Mouse (Mus musculus) c-Kit-negative CD71-positive TER-119-positive erythroid progenitor cells, embryonic 14.5 days (primary cell): ENCODE data around the gene Mybphl.

Experiments
- DNase-seq: peaks from one replicate; pipeline ENCODE4 v3.0.0-alpha.2; 2013; ENCODE audit warnings: low read depth, low spot score

Mybphl gene

DNA sequence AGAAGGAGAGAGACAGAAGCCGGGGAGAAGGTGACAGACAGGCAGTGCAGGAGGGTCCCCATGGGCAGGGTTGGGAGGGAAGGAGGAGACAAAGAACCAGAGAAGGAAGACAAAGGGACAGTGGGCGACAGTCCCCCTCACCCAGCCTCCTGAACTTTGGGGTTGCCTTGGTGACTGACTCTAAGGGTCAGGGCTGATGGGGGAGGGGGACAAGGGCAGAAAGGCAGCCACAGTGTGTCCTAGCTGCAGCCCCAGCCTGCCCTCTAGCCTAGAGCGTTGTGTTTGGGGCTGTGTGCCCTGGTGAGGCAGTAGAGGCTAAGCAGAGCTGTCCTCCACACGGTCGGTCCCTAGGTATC is 45.6 kb downstream of the Mybphl start:
- DNase-seq: no peak

DNA sequence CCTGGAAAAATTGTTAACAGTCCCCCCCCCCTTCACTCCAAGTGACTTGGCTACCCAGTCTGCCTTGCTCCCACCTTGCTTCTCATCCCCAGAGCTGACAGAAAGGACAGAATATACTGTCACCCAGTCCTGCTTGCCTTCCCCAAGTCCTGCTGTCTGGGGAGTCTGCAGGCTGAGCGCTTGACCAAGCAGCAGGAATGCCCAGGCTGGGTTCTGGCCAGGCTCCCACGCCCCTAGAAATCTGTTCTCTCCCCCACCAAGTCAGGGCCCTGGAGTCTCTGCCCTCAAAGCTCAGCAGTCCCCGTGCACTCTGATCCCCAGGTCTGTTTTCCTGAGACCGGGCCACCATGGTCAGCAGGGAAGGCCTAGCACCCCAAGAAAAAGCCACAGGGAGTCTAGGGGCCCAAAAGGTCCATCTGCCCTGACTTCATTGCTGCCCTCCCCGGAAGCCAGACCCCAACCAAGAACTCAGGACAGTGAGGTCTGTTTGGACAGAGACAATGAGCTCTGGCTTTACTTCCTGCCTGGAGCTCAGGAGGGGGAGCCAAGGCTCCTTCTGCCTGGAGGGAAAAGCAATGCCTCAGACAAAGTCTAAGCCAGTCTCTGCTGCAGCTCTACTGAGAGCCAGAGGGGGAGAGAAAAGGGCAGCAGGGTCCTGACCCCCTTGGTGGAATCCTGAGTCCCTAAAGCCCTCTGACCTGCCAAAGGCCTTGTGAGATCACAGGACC is 46.5 kb downstream of the Mybphl start:
- no peak for DNase-seq

DNA sequence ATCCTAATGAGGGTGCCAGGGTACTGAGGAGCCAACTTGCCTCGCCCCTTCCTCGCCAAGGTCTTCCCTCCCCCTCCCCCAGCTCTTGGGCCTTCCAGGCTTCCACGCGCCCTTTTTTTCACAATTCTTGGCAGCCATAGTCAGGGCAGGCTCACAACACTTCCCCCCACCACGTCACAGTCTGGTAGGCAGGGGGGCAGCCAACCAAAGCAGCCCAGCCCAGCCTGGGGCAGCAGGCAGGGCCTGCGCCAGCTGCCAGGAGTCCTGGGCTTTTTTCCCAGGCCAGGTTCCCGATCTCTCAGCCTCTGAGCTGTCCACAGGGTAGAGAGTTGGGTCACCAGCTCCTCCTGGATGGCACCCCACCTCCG is 47.0 kb downstream of the Mybphl start:
- no peak for DNase-seq

DNA sequence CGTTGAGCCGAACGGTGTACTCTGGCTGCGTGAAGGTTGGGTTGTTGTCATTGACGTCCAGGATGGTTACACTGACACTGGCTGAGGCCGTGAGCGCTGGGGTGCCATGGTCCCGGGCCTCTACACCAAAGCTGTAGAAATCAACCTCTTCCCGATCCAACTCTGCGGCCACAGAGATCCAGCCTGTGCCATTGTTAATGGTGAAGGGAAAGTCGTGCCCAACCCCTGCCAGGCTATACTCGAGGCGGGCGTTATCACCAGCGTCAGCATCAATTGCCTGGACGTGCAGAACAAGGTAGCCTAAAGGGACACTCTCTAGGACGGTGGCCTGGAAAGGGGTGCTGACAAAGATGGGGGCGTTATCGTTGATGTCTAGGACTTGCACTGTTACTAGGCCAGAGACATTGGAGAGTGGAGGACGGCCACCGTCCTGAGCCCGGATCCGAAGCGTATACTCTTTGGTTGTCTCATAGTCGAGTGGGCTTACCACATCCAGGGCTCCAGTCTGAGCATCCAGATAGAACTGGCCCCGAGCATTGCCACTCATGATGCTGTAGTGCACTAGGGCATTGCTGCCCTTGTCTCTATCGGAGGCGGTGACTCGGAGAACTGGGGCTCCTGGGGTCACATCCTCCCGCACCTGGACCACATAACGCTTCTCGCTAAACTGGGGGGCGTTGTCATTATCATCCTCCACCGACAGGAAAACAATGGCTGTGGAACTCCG is 49.1 kb downstream of the Mybphl start:
- DNase-seq: no peak

DNA sequence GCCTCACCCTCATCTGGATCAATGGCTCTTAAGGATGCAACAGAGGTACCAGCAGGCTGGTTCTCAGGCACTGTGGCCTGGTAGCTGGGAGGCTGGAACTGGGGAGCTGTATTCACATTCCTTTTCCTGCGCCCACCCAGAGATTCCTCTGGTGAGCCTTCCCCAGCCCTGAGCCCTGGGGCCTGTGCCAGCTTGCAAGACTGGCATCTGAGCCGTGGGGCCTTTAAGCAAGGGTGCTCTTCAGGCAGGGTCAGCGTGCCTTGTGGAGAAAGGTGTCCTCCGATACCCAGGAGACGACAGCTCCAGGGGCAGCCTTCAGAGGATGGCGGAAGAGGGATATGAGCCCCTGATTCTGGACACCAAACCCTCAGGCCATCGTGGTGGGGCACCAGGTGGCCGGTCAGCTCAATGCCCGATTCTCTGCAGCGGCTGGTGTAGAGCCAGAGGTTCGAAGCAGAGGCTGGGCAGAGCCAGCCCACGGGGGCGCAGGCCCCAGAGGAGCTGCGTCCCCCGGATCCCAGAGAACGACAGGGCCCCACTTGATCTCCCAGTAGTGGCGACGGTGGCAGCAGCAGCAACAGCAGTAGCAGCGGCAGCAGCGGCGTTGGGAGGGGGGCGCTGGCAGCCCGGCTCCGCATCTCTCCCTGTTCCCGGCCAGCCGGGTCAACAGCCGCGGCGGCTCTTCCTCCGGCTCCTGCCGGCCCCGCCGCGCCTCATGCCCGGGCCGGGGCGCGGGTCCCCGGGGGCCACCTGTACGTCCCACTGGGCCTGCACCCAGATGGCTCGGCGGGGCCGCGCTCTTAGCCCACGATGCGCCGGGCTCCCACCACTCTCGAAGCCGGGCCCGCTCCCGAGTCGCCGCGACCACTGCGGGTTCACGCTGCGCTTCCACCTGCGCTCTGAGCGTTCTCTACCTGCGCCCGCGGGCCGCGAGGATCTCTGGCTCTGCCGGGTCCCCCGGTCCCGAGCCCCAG is 50.4 kb downstream of the Mybphl start, which contains the start of gene Celsr2:
TSS of gene Celsr2 (minus strand) at position 696 of the 974 bp plus-strand sequence.
- DNase-seq: no peak

DNA sequence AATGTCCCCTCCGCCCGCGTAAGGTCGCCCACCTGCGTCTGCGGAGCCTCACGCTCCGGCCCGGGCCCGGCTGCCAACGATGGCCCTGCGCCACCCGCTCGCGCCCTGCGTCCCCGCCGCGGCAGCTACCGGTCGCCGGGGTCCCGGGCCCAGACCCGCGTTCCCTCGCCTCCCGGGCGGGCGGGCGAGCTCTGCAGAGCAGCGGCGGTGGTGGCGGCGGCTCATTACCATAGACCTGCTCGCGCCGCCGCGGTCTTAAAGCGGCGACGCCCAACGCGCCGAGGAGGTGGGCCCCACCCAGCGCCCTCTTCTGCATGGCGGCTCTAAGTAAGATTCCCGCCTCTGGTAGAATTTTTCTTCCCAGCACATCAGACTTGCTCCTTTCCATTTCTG is 51.1 kb downstream of the Mybphl start:
- no peak for DNase-seq

DNA sequence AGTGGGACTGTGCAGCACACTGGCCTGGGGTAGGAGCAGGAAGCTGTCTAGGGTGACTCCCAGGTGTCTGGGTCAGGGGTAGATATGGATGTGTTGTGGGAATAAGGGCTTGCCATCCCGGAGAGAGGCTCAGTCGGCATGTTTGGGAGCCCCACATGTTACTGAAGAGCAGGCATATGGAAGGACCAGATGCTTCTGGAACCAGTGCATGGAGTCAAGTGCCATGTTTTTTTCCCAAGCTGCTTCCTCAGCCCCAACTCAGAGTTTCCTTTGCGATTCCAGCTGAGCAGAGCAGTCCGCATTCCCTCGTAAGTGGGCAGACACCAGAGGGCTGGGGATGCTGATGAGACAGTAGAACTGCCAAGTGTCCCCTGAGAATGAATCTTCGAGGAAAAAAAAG is 58.3 kb downstream of the Mybphl start:
- no peak for DNase-seq

DNA sequence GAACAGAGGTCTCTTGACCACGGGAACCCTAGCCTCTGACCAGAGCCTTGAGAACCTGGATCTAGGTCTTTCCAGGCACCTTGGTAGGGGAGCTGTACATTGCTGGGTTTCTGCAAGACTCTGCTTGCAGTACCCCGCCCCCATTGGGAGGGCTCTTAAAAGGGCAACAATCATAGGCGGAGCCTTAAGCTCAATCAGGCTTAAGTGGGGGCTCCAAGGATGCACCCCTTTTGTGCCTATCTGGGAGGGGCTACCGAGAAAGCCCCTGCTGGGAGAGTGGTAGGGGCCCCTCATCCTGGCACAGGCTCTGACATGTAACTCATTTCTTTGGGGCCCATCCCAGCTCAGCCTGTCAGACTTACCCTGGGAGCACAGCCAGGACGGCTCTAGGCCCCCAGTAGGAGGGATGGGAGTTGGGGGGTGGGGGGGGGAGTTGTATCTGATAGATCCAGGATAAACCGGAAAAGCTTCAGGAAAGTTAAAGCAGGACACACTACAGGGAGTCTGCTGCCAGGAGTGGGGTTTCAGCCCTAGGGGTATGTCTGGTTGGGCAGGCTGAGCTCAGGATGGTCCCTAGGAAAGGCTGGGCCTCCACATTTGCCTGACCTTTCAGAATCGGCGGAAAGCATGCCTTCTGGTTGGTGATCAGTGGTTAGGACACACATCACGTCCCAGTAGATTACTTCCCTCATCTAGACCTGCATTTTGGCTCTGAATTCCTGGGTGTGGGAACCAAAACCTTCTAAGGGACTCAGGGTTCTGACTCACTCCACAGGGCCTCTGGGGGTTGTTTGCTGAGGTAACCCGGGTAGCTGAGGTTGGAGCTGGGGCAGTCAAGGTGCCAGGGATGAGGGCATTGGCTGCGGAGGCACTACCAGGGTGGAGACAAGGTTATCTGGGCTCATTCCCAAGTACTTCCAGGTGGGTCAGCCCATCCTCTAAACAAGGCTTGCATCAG is 59.4 kb downstream of the Mybphl start:
- no peak for DNase-seq

DNA sequence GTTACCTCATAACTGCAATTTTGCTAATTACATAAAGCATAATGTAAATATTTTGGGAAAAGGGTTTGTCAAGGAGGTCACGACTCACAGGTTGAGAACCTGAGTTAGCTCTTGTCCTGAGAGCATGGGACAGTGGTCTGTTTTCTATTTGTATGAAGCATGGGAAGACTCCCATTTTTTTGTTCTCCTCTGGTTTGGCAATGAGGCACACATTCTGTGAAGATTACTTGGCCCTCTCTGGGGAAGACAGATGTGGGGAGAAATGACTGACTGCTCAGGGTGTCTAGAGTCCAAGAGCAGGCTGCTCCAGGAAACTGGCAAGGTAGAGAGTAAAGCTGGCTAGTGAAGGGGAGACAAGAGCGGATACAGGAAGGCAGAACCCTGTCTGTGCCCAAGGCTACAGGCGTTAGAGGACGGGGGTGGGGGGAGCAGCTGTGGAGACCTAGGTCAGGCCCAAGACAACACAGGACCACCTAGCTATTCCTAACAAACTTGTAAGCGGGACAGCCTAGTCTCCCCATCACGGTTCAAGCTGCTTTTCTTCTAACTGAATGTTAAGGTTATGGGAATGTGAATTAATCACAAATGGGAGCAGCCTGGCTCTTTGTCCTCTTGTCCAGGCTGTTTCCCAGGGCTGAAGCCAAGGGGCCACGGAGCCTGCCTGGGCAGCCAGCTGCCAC is 60.4 kb downstream of the Mybphl start:
- no peak for DNase-seq

DNA sequence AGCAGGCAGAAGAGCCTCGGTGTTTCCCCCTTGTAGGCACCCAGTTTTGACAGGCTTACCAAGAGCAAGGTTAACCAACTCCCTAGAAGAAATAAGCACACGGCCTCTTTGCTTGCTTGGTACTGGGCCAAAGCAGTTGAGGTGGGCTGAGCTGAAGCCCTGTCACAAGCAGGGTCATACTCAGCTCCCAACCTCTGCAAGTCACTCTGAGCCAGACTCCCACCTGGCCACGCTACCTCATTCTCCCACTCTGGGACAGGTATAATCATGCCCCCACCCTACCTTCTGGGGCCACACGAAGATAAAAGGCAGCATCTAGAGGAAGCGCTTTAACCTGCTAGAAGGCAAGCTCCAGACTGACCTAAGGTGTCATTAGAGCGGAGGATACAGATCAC is 60.9 kb downstream of the Mybphl start:
- no peak for DNase-seq
